22 mouse cellular contexts compared by ENCODE assay signal in the genomic region with DNA sequence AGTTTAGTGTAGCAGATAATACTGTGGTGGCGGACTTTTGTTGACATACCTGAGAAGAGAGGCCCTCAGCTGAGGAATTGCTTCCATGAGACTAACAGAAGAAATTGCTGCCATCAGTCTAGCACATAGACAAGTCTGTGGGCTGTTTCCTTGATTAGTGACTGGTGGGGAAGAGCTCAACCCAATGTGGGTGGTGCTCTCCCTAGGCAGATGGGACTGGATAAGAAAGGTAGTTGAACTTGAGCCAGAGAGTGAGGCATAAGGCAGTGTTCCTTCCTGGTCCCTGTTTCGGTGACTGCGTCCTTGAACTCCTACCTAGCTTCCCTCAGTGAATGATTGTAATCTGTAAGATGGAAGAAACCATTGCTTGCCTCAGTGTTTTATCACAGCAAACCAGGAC.
DNase-seq lines count a peak whose midpoint lies in the region; ATAC-seq and TF ChIP-seq lines count a peak whose summit lies in the region.
"Had no signal": no experiment of that assay in that cellular context is flagged by ENCODE, and none has a peak within 500 bp of the region (broad histone marks: within the 10 kb centered on the region; RNA-seq: fewer than 3 reads in every experiment).

No protein-coding gene starts in this region.

- no peaks in the 10 kb centered on the region for H3K27me3 ChIP-seq in hindbrain, embryonic 10.5 days (ENCODE audit: insufficient read depth, poor library complexity, severe bottlenecking)
- H3K27me3 ChIP-seq in hindbrain, embryonic 11.5 days (ENCODE audit: control insufficient read depth, insufficient read depth, low read length): no peaks in the 10 kb centered on the region
- H3K27me3 ChIP-seq in intestine, embryonic 16.5 days (replicated peaks; ENCODE audit: control insufficient read depth, insufficient read depth, low read length): no peaks in the 10 kb centered on the region
- H3K27me3 ChIP-seq in small intestine, adult 2 months (ENCODE audit: control insufficient read depth, insufficient read depth, low read length): no peaks in the 10 kb centered on the region
- no peaks in the 10 kb centered on the region for H3K27me3 ChIP-seq in forebrain, embryonic 14.5 days (replicated peaks; ENCODE audit: control insufficient read depth, insufficient read depth, low read length)
- H3K27me3 ChIP-seq: hindbrain, embryonic 12.5 days; hindbrain, embryonic 15.5 days had no signal

- H3K9ac ChIP-seq in hindbrain, embryonic 11.5 days (ENCODE audit: low read depth, low read length): no peak overlapping the region
- H3K9ac ChIP-seq in intestine, embryonic 16.5 days (ENCODE audit: low read depth, low read length): no peak overlapping the region
- no peak overlapping the region for H3K9ac ChIP-seq in forebrain, embryonic 14.5 days (ENCODE audit: low read length)
- H3K9ac ChIP-seq: forebrain, embryonic 13.5 days; forebrain, postnatal 0 days; hindbrain, embryonic 12.5 days; hindbrain, embryonic 15.5 days had no signal

- H3K4me2 ChIP-seq in hindbrain, embryonic 11.5 days (replicated peaks; ENCODE audit: low read depth, low read length): no peak overlapping the region
- no peak overlapping the region for H3K4me2 ChIP-seq in intestine, embryonic 16.5 days (ENCODE audit: low read depth, low read length)
- no peak overlapping the region for H3K4me2 ChIP-seq in forebrain, embryonic 14.5 days (ENCODE audit: low read length)
- H3K4me2 ChIP-seq: forebrain, embryonic 13.5 days; heart, embryonic 11.5 days; hindbrain, embryonic 12.5 days; hindbrain, embryonic 15.5 days had no signal

- H3K4me3 ChIP-seq in hindbrain, embryonic 10.5 days: no peak overlapping the region
- no peak overlapping the region for H3K4me3 ChIP-seq in hindbrain, embryonic 11.5 days (ENCODE audit: low read depth, low read length)
- H3K4me3 ChIP-seq in intestine, embryonic 16.5 days (ENCODE audit: low read length): no peak overlapping the region
- no peak overlapping the region for H3K4me3 ChIP-seq in small intestine, adult 2 months (ENCODE audit: low read depth, low read length)
- no peak overlapping the region for H3K4me3 ChIP-seq in forebrain, embryonic 14.5 days (ENCODE audit: low read depth, low read length)
- H3K4me3 ChIP-seq: forebrain, embryonic 10.5 days; forebrain, embryonic 13.5 days; gastrocnemius, adult 2 months; hindbrain, embryonic 12.5 days; hindbrain, embryonic 15.5 days had no signal

- TF ChIP-seq CTCF in small intestine, adult 2 months (IDR thresholded peaks at IDR 0.05; ENCODE audit: extremely low read depth, insufficient read length, insufficient replicate concordance, low read depth, low read length): no peak

- H3K4me1 ChIP-seq in hindbrain, embryonic 10.5 days (replicated peaks): peaks cover 33% of the 10 kb centered on the region
- no peaks in the 10 kb centered on the region; the same call in 1 of the 2 replicates for H3K4me1 ChIP-seq in hindbrain, embryonic 11.5 days (replicated peaks; ENCODE audit: control insufficient read depth, insufficient read depth, low read length)
- H3K4me1 ChIP-seq in intestine, embryonic 16.5 days (ENCODE audit: control insufficient read depth, insufficient read depth, low read length): no peaks in the 10 kb centered on the region; the same call in 1 of the 2 replicates
- peaks cover 10% of the 10 kb centered on the region; the same call in 1 of the 2 replicates for H3K4me1 ChIP-seq in small intestine, adult 2 months (ENCODE audit: control insufficient read depth, insufficient read depth, insufficient read length, low read length)
- peaks cover 3% of the 10 kb centered on the region; the same call in 1 of the 2 replicates for H3K4me1 ChIP-seq in forebrain, embryonic 14.5 days (ENCODE audit: control insufficient read depth, insufficient read depth, low read length)

- H3K9me3 ChIP-seq in hindbrain, embryonic 10.5 days: peaks cover 4% of the 10 kb centered on the region; the same call in 1 of the 2 replicates
- H3K9me3 ChIP-seq in hindbrain, embryonic 11.5 days (ENCODE audit: control insufficient read depth, low read length): no peaks in the 10 kb centered on the region
- H3K9me3 ChIP-seq in intestine, embryonic 16.5 days (ENCODE audit: control insufficient read depth, low read length): no peaks in the 10 kb centered on the region
- no peaks in the 10 kb centered on the region for H3K9me3 ChIP-seq in forebrain, embryonic 14.5 days (replicated peaks; ENCODE audit: control insufficient read depth, low read length)
- H3K9me3 ChIP-seq: forebrain, embryonic 13.5 days; hindbrain, embryonic 12.5 days; hindbrain, embryonic 15.5 days had no signal

- H3K36me3 ChIP-seq in hindbrain, embryonic 10.5 days: no peaks in the 10 kb centered on the region
- no peaks in the 10 kb centered on the region for H3K36me3 ChIP-seq in hindbrain, embryonic 11.5 days (ENCODE audit: control insufficient read depth, insufficient read depth, low read length)
- no peaks in the 10 kb centered on the region for H3K36me3 ChIP-seq in intestine, embryonic 16.5 days (ENCODE audit: control insufficient read depth, insufficient read depth, low read length)
- H3K36me3 ChIP-seq in small intestine, adult 2 months (ENCODE audit: control insufficient read depth, insufficient read depth, low read length): no peaks in the 10 kb centered on the region
- no peaks in the 10 kb centered on the region for H3K36me3 ChIP-seq in forebrain, embryonic 14.5 days (ENCODE audit: control insufficient read depth, insufficient read depth, low read length)
- H3K36me3 ChIP-seq: forebrain, embryonic 10.5 days; hindbrain, embryonic 12.5 days; hindbrain, embryonic 15.5 days had no signal

- no peak for TF ChIP-seq POLR2A in small intestine, adult 2 months (IDR thresholded peaks at IDR 0.05; ENCODE audit: low read depth, low read length)

- H3K27ac ChIP-seq in hindbrain, embryonic 10.5 days: 0 out of 2 replicates have a peak overlapping the region, but pooled peaks have one; percentile 82
- H3K27ac ChIP-seq in hindbrain, embryonic 11.5 days (ENCODE audit: low read depth, low read length): no peak overlapping the region
- no peak overlapping the region for H3K27ac ChIP-seq in intestine, embryonic 16.5 days (ENCODE audit: low read length)
- H3K27ac ChIP-seq in small intestine, adult 2 months (ENCODE audit: insufficient read depth, low read depth, low read length): peak overlapping the region; percentile 57
- no peak overlapping the region for H3K27ac ChIP-seq in forebrain, embryonic 14.5 days (ENCODE audit: low read depth, low read length)
- H3K27ac ChIP-seq: forebrain, embryonic 13.5 days; gastrocnemius, adult 2 months; hindbrain, embryonic 12.5 days; hindbrain, embryonic 15.5 days had no signal

- no peak for DNase-seq in hindbrain, embryonic 10.5 days (ENCODE audit: low spot score)
- DNase-seq in hindbrain, embryonic 11.5 days (ENCODE audit: low spot score): no peak
- no peak for DNase-seq in forebrain, embryonic 14.5 days (ENCODE audit: low spot score)
- DNase-seq in gastrocnemius, adult 8-10 months (ENCODE audit: low spot score in 2 of 2): no peak
- DNase-seq: adrenal gland, postnatal 10 days; adrenal gland, postnatal 36 days; cerebellum, adult 18-20 months; cerebellum, adult 9-10 months; cerebellum, postnatal 14 days; forebrain, postnatal 0 days; gastrocnemius, adult 2 months; gastrocnemius, postnatal 36 days; heart, adult 11 months; heart, postnatal 36 days had no signal

- no peak for ATAC-seq in hindbrain, embryonic 11.5 days (ENCODE audit: low FRiP score)
- peak; percentile 79 for ATAC-seq in intestine, embryonic 16.5 days
- ATAC-seq in forebrain, embryonic 14.5 days: no peak
- ATAC-seq: forebrain, embryonic 13.5 days; forebrain, postnatal 0 days; Patski had no signal

- 94% methylated on average over 3 of the region's 3 CpGs for WGBS in hindbrain, embryonic 10.5 days
- 93% methylated on average over 3 of the region's 3 CpGs for WGBS in hindbrain, embryonic 11.5 days
- 74% methylated on average over 3 of the region's 3 CpGs for WGBS in intestine, embryonic 16.5 days
- WGBS in small intestine, adult 2 months: 42% methylated on average over 3 of the region's 3 CpGs
- 96% methylated on average over 3 of the region's 3 CpGs for WGBS in forebrain, embryonic 14.5 days

Comparison
In these comparisons a context has a peak if more than half of its experiments do, and no peak if none do; other contexts are left out.
1. H3K27ac ChIP-seq: peak in hindbrain, embryonic 10.5 days (single experiment) and small intestine, adult 2 months (single experiment); none in hindbrain, embryonic 11.5 days (single experiment), intestine, embryonic 16.5 days (single experiment) and forebrain, embryonic 14.5 days (single experiment).